18 mouse cellular contexts compared by ENCODE assay signal in genomic region chr9:80194446-80194845, GRCm38 (mm10).
"Had no signal": no experiment of that assay in that cellular context is flagged by ENCODE, and none has a peak within 500 bp of the region (broad histone marks: within the 10 kb centered on the region; RNA-seq: fewer than 3 reads in every experiment).

No protein-coding gene starts in this region.

- H3K9me3 ChIP-seq: midbrain, embryonic 13.5 days; midbrain, embryonic 15.5 days; neural tube, embryonic 13.5 days; neural tube, embryonic 15.5 days had no signal

- H3K27me3 ChIP-seq: midbrain, embryonic 13.5 days; midbrain, embryonic 15.5 days; neural tube, embryonic 13.5 days; neural tube, embryonic 15.5 days had no signal

- H3K4me3 ChIP-seq: midbrain, embryonic 13.5 days; midbrain, embryonic 15.5 days; myocyte; neural tube, embryonic 13.5 days; neural tube, embryonic 15.5 days had no signal

- ATAC-seq: midbrain, embryonic 13.5 days; midbrain, embryonic 15.5 days had no signal

- H3K36me3 ChIP-seq: midbrain, embryonic 13.5 days; midbrain, embryonic 15.5 days; neural tube, embryonic 13.5 days; neural tube, embryonic 15.5 days had no signal

- H3K4me2 ChIP-seq: lung, embryonic 14.5 days; midbrain, embryonic 11.5 days; midbrain, embryonic 13.5 days; midbrain, embryonic 15.5 days; neural tube, embryonic 13.5 days; neural tube, embryonic 15.5 days had no signal

- H3K27ac ChIP-seq: midbrain, embryonic 13.5 days; midbrain, embryonic 15.5 days; neural tube, embryonic 13.5 days; neural tube, embryonic 15.5 days had no signal

- H3K9ac ChIP-seq: lung, embryonic 14.5 days; midbrain, embryonic 13.5 days; midbrain, embryonic 15.5 days; neural tube, embryonic 13.5 days; neural tube, embryonic 15.5 days had no signal

- DNase-seq: lung, adult 18-20 months; lung, embryonic 14.5 days; lung, postnatal 10 days; lung, postnatal 4 days; retina, postnatal 1 day; right cerebral cortex, adult 18-20 months; right cerebral cortex, postnatal 25 days; right cerebral cortex, postnatal 4 days; spleen, adult 18-20 months; thymus, adult 18-20 months; thymus, postnatal 14 days; thymus, postnatal 36 days had no signal
